Mouse (Mus musculus) heart, embryonic 14.5 days (tissue): ENCODE data around the gene Ube3b. TPM values are rescaled to one million over a fixed set of nuclear protein-coding genes. Genes with fewer than 3 reads are reported as not detected.

Experiments used
- ATAC-seq: fragments of 200-750 bp; cut with Nextera tagmentation; 2 replicates; pipeline ENCODE4 v1.8.0; 2017; ENCODE audit warnings: low read depth, moderate TSS enrichment; ENCODE audit not compliant: insufficient number of reproducible peaks, insufficient read depth, low FRiP score
- H3K27ac ChIP-seq, 2 experiments: fragments of 200-500 bp in 1 of 2; fragments of 300-500 bp in 1 of 2; sonication (generic) in 1 of 2; replicated peaks in 1 of 2; 2 replicates each; pipeline ENCODE4 v1.5.1; 2012 to 2014; ENCODE audit warnings: low read depth in 2 of 2, low read length in 2 of 2, control low read depth in 1 of 2, mild to moderate bottlenecking in 1 of 2, mixed read lengths in 1 of 2; ENCODE audit not compliant: control insufficient read depth in 1 of 2, insufficient read depth in 1 of 2
- H3K27me3 ChIP-seq: fragments of 300-500 bp; sonication (generic); 2 replicates; pipeline ENCODE4 v1.6.1; 2014; ENCODE audit warnings: mild to moderate bottlenecking, low read length, control low read depth; ENCODE audit not compliant: control insufficient read depth, insufficient read depth
- H3K36me3 ChIP-seq: fragments of 300-500 bp; sonication (generic); 2 replicates; pipeline ENCODE4 v1.6.1; 2014; ENCODE audit warnings: mild to moderate bottlenecking, control low read depth, low read length, mixed read lengths; ENCODE audit not compliant: control insufficient read depth, insufficient read depth
- H3K4me1 ChIP-seq, 2 experiments: fragments of 200-500 bp in 1 of 2; fragments of 300-500 bp in 1 of 2; sonication (generic) in 1 of 2; 2 replicates each; pipeline ENCODE4 v1.6.1; 2012 to 2014; ENCODE audit warnings: low read length in 2 of 2, control low read depth in 1 of 2, mixed read lengths in 1 of 2; ENCODE audit not compliant: control insufficient read depth in 2 of 2, insufficient read depth in 2 of 2
- H3K4me2 ChIP-seq: fragments of 300-500 bp; sonication (generic); 2 replicates; pipeline ENCODE4 v1.6.1; 2014; ENCODE audit warnings: mild to moderate bottlenecking, low read length
- H3K4me3 ChIP-seq, 2 experiments: fragments of 200-500 bp in 1 of 2; fragments of 300-500 bp in 1 of 2; sonication (generic) in 1 of 2; 2 replicates each; pipeline ENCODE4 v1.5.1; 2012 to 2014; ENCODE audit warnings: low read length in 2 of 2, mild to moderate bottlenecking in 2 of 2, control low read depth in 1 of 2, low read depth in 1 of 2, moderate library complexity in 1 of 2; ENCODE audit not compliant: control insufficient read depth in 1 of 2, insufficient read depth in 1 of 2
- H3K9ac ChIP-seq: fragments of 300-500 bp; sonication (generic); 2 replicates; pipeline ENCODE4 v1.6.1; 2014; ENCODE audit warnings: mild to moderate bottlenecking, low read length
- H3K9me3 ChIP-seq: fragments of 300-500 bp; sonication (generic); 2 replicates; pipeline ENCODE4 v1.6.1; 2016; ENCODE audit warnings: low read length, control low read depth; ENCODE audit not compliant: control insufficient read depth
- WGBS: fragments of 180-500 bp; shearing (Covaris S2); extraction: QIAGEN DNeasy Blood & Tissue Kit; methylation state at CpG from one replicate; pipeline ENCODE4 v1.1.7; 2014; 5-methylcytosine and 5-hydroxymethylcytosine counted together
- polyA plus RNA-seq: library from polyadenylated mRNA; unstranded; fragments of >200 nt; fragmentation: Nextera tagmentation; extraction: Ambion mirVana; gene quantifications from 2 replicates; pipeline ENCODE4 v1.2.1, GENCODE M21; 2014

Ube3b gene
- polyA plus RNA-seq, 1 experiment from 2014 or later: 51.1 TPM

DNA sequence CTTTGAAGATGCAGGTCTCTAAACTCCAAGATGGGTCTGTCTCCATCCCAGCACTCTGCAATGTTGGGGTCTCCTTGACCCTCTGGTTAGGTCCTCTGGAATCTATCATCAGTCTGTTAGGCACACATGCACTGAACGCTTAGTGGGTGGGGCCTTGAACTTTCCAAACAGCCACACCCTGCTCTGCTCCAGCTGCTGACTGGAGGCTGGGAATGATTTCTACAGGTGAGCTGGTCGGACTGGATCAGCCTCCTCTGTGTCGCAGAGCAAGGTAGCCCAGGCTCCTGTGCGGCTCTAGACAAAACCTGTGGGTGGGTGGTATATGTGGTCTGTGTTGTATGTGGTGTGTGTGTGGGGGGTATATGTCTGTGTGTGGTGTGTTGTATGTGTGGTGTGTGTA lies 68.6 kb downstream of the Ube3b start:
- H3K9me3 ChIP-seq: no peaks in the 10 kb centered on the region
- H3K4me2 ChIP-seq: no peak overlapping the region
- H3K27me3 ChIP-seq: no peaks in the 10 kb centered on the region
- no peak overlapping the region for H3K4me3 ChIP-seq
- no peak for ATAC-seq
- WGBS: 82% methylated on average over 4 of the region's 4 CpGs
- H3K27ac ChIP-seq: no peak overlapping the region
- H3K9ac ChIP-seq: no peak overlapping the region
- H3K4me1 ChIP-seq: peaks cover 4 to 8% of the 10 kb centered on the region in 2 experiments
- peaks cover 12% of the 10 kb centered on the region; the same call in 1 of the 2 replicates for H3K36me3 ChIP-seq

DNA sequence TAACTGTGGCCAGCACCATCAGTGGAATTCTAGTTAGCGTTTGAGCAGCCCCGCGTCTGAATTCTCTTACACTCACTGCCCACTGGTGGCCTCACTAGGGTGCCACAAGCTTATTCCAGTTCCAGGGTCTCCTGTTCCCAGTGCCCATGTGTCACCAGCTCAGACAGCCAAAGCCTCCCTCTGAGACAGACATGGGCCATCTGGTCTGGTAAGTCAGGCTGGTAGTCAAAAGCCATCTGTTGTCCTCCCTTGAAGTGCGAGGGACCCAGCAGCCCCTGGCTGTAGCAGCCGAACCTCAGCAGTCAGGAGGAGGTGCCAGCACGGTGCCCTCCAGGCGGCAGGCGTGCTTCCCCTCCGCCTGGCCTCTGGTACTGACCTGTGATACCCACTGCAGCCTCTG lies 75.9 kb downstream of the Ube3b start:
- Histone ChIP-seq H3K27ac (no peak overlapping the region), H3K4me2 (no peak overlapping the region), H3K27me3 (0 out of 2 replicates have a peak, but pooled peaks cover 7% of the 10 kb centered on the region), H3K4me1 (peaks cover 6 to 7% of the 10 kb centered on the region in 2 experiments; a peak in 2 of 4 replicates), H3K9ac (no peak overlapping the region), H3K4me3 (no peak overlapping the region), H3K36me3 (peaks cover 5% of the 10 kb centered on the region; the same call in 1 of the 2 replicates), H3K9me3 (no peaks in the 10 kb centered on the region)
- ATAC-seq: no peak
- 79% methylated on average over 9 of the region's 9 CpGs for WGBS

DNA sequence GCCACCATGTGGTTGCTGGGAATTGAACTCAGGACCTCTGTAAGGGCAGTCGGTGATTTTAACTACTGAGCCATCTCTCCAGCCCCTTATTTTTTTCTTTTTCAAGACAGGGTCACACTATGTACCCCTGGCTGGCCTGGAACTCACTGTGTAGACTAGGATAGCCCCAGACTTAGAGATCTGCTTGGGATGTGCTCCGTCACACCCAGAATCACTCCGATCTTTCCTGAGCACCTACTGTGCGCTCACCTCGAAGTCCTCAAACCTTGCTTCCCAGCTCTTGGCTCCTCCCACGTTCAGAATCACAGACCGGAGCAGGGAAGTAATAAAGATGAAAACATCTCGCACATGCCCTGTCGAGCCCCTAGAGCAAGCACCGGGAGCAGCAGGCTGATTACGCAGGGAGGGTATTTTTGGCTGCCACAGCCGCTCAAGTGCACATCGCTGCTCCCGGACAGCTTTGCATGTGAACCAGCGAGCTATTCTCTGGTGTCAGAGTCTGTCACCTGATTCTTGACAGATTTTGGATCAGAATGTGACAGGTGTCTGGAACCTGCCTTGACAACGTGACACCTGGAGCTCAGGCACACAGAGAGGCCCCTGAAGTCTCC lies 76.7 kb downstream of the Ube3b start:
- H3K4me1 ChIP-seq: peaks cover 8 to 10% of the 10 kb centered on the region in 2 experiments; a peak in 2 of 4 replicates
- 0 out of 4 replicates have a peak overlapping the region, but pooled peaks of 1 of the 2 experiments have one; percentile 31 for H3K27ac ChIP-seq
- H3K36me3 ChIP-seq: peaks cover 5% of the 10 kb centered on the region; the same call in 1 of the 2 replicates
- no peaks in the 10 kb centered on the region for H3K9me3 ChIP-seq
- H3K9ac ChIP-seq: no peak overlapping the region
- ATAC-seq: no peak
- 50% methylated on average over 16 of the region's 16 CpGs for WGBS
- 0 out of 2 replicates have a peak, but pooled peaks cover 7% of the 10 kb centered on the region for H3K27me3 ChIP-seq
- no peak overlapping the region for H3K4me3 ChIP-seq
- H3K4me2 ChIP-seq: peak overlapping the region; percentile 28

DNA sequence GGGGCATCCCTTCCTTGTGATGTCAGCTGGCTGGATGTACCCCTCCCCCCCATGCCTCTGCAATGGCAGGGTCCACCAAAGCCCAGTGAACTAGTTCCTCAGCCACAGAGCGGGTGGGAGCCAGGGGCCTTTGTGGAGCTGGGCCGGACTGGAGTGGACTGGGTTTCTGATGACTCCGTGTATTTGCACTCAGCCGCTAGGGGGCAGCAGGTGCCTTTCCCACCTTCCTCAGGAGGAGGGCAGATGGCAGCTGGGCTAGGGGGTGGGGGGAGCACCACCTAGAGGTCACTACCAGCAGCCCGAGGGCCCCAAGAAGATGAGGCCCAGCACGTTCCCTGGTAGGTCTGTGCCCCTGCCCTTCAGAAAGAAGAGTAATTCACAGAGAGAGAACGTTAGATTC lies 80.8 kb downstream of the Ube3b start:
- H3K4me2 ChIP-seq: no peak overlapping the region
- H3K4me3 ChIP-seq: no peak overlapping the region
- no peaks in the 10 kb centered on the region for H3K36me3 ChIP-seq
- no peak for ATAC-seq
- WGBS: 4% methylated on average over 7 of the region's 7 CpGs
- H3K27me3 ChIP-seq: 0 out of 2 replicates have a peak, but pooled peaks cover 7% of the 10 kb centered on the region
- H3K9me3 ChIP-seq: no peaks in the 10 kb centered on the region
- H3K27ac ChIP-seq: no peak overlapping the region
- no peak overlapping the region for H3K9ac ChIP-seq
- peaks cover 11 to 15% of the 10 kb centered on the region in 2 experiments; a peak in 3 of 4 replicates for H3K4me1 ChIP-seq

DNA sequence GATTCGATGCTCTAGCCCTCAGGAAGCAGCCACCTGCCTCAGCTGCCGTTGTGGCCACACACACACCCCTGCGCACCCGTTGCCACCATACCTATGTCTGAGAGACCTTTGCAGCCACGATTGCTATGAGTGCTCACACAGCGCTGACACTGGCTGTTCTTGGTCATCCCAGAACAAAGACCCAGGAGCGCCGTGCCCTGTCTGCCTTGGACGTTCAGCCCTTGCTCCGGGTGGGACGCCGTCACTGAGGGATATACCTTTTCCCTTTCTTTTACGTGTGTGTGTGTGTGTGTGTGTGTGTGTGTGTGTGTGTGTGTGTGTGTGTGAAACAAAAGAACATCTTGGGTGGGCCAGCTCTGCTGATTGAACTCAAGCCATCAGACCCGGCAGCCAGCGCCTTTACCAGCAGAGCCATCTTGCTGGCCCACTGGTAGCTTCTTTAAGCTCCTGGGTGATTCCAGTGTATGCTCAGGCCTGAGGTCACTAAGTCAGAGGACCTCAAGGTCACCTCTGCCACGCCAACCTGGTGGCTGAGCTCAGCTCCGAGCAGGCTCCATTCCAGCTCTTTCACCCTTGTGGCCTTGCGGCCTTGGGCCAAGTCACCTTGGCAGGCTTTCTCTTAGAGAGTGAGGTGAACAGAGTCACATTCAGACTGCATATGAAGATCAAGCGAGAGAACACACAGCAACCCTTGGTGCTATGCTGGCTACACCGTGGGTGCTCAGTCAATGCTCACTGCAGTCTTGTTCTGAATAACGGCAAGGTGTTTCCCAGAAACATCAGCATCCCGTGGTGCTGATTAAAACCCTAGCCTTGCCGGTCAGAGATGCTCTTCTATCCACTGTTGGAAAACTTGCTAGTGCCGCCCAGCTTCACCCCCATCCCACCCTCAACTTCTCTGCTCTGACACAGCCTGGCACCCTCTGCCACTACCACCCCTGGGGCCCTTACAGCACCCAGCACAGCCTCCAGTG lies 81.9 kb downstream of the Ube3b start:
- peaks cover 12 to 24% of the 10 kb centered on the region in 2 experiments; a peak in 3 of 4 replicates for H3K4me1 ChIP-seq
- H3K4me3 ChIP-seq: no peak overlapping the region
- H3K4me2 ChIP-seq: no peak overlapping the region
- H3K9me3 ChIP-seq: no peaks in the 10 kb centered on the region
- no peak overlapping the region for H3K27ac ChIP-seq
- whole genome bisulfite sequencing: 79% methylated on average over 24 of the region's 24 CpGs
- no peak overlapping the region for H3K9ac ChIP-seq
- no peaks in the 10 kb centered on the region for H3K36me3 ChIP-seq
- no peak for ATAC-seq
- H3K27me3 ChIP-seq: 0 out of 2 replicates have a peak, but pooled peaks cover 7% of the 10 kb centered on the region

DNA sequence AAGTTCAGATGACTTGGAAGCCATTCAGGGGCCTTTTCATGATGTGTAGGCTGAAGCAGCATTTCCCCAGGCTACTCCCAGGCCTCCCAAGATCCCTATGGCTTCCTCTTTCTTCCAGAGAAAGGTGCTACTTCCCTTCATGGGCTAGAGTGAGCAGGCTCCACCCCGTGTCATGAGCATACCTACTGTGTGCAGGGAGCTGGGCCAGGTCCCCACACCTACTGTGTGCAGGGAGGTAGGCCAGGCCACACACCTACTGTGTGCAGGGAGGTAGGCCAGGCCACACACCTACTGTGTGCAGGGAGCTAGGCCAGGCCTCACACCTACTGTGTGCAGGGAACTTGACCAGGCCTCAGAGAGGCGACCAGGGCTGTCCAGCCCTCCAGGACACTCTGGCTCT lies 84.2 kb downstream of the Ube3b start:
- Histone ChIP-seq H3K4me2 (no peak overlapping the region), H3K27ac (no peak overlapping the region), H3K9me3 (no peaks in the 10 kb centered on the region), H3K4me1 (peaks cover 17 to 24% of the 10 kb centered on the region in 2 experiments; a peak in 3 of 4 replicates), H3K36me3 (no peaks in the 10 kb centered on the region), H3K4me3 (no peak overlapping the region), H3K27me3 (0 out of 2 replicates have a peak, but pooled peaks cover under 1% of the 10 kb centered on the region), H3K9ac (no peak overlapping the region)
- ATAC-seq: no peak
- 82% methylated on average over 2 of the region's 2 CpGs for WGBS

DNA sequence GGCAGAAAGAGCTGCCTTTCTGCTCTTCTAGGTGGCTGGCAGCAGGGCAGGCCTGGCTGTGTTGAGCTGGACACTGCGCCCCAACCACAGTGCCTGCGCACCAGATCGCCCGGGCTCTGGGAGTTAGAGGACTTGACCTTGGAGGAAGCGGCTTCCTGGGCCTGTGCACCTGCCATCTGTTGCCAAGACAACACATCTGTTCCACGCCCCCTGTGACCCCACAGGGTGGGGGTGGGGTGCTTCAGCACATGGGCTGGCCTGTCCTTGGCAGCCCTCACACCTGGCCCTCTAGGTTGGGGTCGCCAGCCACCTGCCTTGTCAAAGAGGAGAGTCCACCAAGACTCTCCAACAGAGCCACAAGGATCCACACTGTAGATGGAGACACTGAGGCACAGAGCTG lies 85.2 kb downstream of the Ube3b start:
- Histone ChIP-seq H3K4me1 (peaks cover 17 to 24% of the 10 kb centered on the region in 2 experiments; a peak in 3 of 4 replicates), H3K4me2 (no peak overlapping the region), H3K9me3 (no peaks in the 10 kb centered on the region), H3K4me3 (no peak overlapping the region), H3K9ac (0 out of 2 replicates have a peak overlapping the region, but pooled peaks have one; percentile 8), H3K36me3 (no peaks in the 10 kb centered on the region), H3K27ac (no peak overlapping the region), H3K27me3 (no peaks in the 10 kb centered on the region)
- ATAC-seq: no peak
- 83% methylated on average over 7 of the region's 7 CpGs for WGBS
